8 mouse cellular contexts compared by ENCODE assay signal in the genomic region with DNA sequence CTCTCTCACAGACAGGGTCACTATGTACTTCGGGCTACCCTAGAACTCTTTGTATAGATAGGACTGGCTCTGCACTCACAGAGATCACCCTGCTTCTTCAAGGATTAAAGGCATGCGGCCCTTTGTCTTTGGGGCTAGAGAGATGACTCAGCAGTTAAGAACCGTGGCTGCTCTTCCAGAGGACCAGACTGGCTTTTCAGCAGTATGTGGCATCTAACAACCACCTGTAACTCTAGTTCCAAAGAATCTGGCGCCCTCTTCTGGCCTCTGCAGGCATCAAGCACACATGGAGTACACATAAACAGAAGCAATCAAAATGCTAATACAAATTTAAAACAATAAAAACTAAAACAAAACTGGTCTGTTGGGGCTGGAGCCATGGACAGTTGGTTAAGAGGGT. TPM values are rescaled to one million over a fixed set of nuclear protein-coding genes. Genes with fewer than 3 reads are reported as not detected.
A peak's percentile ranks its signal among the peaks of the same experiment; 100 is the strongest.
DNase-seq lines count a peak whose midpoint lies in the region; ATAC-seq and TF ChIP-seq lines count a peak whose summit lies in the region.

No protein-coding gene starts in this region.

- peak; percentile 76 for TF ChIP-seq CTCF in liver, embryonic 14.5 days (IDR thresholded peaks at IDR 0.05; ENCODE audit: low read depth)

- ATAC-seq in heart, embryonic 13.5 days (ENCODE audit: extremely low read depth, insufficient number of reproducible peaks, low FRiP score, low TSS enrichment), result peak; percentile 23; the same call in 1 of the 2 replicates
- no peak for ATAC-seq in embryonic facial prominence, embryonic 11.5 days (replicated peaks; ENCODE audit: insufficient number of reproducible peaks, low FRiP score, low TSS enrichment, low read depth)
- no peak; the same call in 1 of the 2 replicates for ATAC-seq in liver, embryonic 14.5 days (ENCODE audit: insufficient read depth)
- ATAC-seq in neural tube, embryonic 15.5 days (ENCODE audit: low FRiP score), result no peak

- WGBS in heart, embryonic 13.5 days, result 40% methylated on average over 4 of the region's 4 CpGs
- WGBS in embryonic facial prominence, embryonic 11.5 days, result 35% methylated on average over 4 of the region's 4 CpGs
- 18% methylated on average over 4 of the region's 4 CpGs for WGBS in liver, embryonic 14.5 days (ENCODE audit: insufficient replicate concordance)
- WGBS in neural tube, embryonic 15.5 days, result 43% methylated on average over 4 of the region's 4 CpGs

- H3K9me3 ChIP-seq in heart, embryonic 13.5 days, result peaks cover 5% of the 10 kb centered on the region; the same call in 1 of the 2 replicates
- H3K9me3 ChIP-seq in ES-E14 (ENCODE audit: control insufficient read depth, insufficient read depth, low read depth, low read length), result no peaks in the 10 kb centered on the region
- H3K9me3 ChIP-seq in embryonic facial prominence, embryonic 11.5 days (replicated peaks; ENCODE audit: control insufficient read depth, low read length), result no peaks in the 10 kb centered on the region; the same call in 1 of the 2 replicates
- no peaks in the 10 kb centered on the region for H3K9me3 ChIP-seq in liver, embryonic 14.5 days (ENCODE audit: control insufficient read depth, low read length)
- H3K9me3 ChIP-seq in neural tube, embryonic 15.5 days (replicated peaks), result no peaks in the 10 kb centered on the region

- no peak for DNase-seq in heart, postnatal 4 days
- peak; percentile 89 for DNase-seq in ES-E14 (ENCODE audit: low read depth, low spot score)
- DNase-seq in embryonic facial prominence, embryonic 11.5 days (ENCODE audit: low spot score), result peak; percentile 41
- DNase-seq in liver, embryonic 14.5 days (ENCODE audit: low read depth in 3 of 3, low spot score in 3 of 3), result peak; percentile 73 to 76 (median 76)
- peak; percentile 81 for DNase-seq in splenic B cell, adult 2 months (ENCODE audit: low read depth, low spot score)
- no peak for DNase-seq in ovary, postnatal 14 days (ENCODE audit: low spot score)

- H3K9ac ChIP-seq in heart, embryonic 13.5 days, result no peak overlapping the region
- H3K9ac ChIP-seq in ES-E14 (ENCODE audit: insufficient read depth, low read depth, low read length, poor library complexity, severe bottlenecking), result peak overlapping the region; percentile 87
- no peak overlapping the region for H3K9ac ChIP-seq in embryonic facial prominence, embryonic 11.5 days (replicated peaks; ENCODE audit: low read length)
- H3K9ac ChIP-seq in liver, embryonic 14.5 days (replicated peaks), result no peak overlapping the region
- no peak overlapping the region for H3K9ac ChIP-seq in neural tube, embryonic 15.5 days (replicated peaks)

- peak overlapping the region; percentile 55; the same call in 1 of the 2 replicates for H3K4me3 ChIP-seq in heart, embryonic 13.5 days
- peak overlapping the region; percentile 67 to 86 for H3K4me3 ChIP-seq in ES-E14 (ENCODE audit: insufficient read depth in 1 of 2, low read depth in 1 of 2, low read length in 2 of 2, poor library complexity in 1 of 2, severe bottlenecking in 1 of 2)
- H3K4me3 ChIP-seq in embryonic facial prominence, embryonic 11.5 days (ENCODE audit: low read depth, low read length), result no peak overlapping the region
- H3K4me3 ChIP-seq in liver, embryonic 14.5 days (ENCODE audit: insufficient read depth in 1 of 2, low read depth in 2 of 2, low read length in 2 of 2), result peak overlapping the region in 1 of 2 experiments; percentile 40; a peak in 1 of 4 replicates
- H3K4me3 ChIP-seq in neural tube, embryonic 15.5 days (replicated peaks), result no peak overlapping the region

- H3K4me2 ChIP-seq in heart, embryonic 13.5 days, result peak overlapping the region; percentile 94
- no peak overlapping the region for H3K4me2 ChIP-seq in embryonic facial prominence, embryonic 11.5 days (ENCODE audit: low read depth, low read length)
- peak overlapping the region; percentile 61 for H3K4me2 ChIP-seq in liver, embryonic 14.5 days (ENCODE audit: low read depth)
- H3K4me2 ChIP-seq in neural tube, embryonic 15.5 days, result no peak overlapping the region

- peaks cover 99% of the 10 kb centered on the region for H3K27me3 ChIP-seq in heart, embryonic 13.5 days (replicated peaks)
- peaks cover 33% of the 10 kb centered on the region for H3K27me3 ChIP-seq in embryonic facial prominence, embryonic 11.5 days (ENCODE audit: control insufficient read depth, insufficient read depth, low read length)
- peaks cover 11% of the 10 kb centered on the region for H3K27me3 ChIP-seq in liver, embryonic 14.5 days (ENCODE audit: control insufficient read depth, insufficient read depth, low read length)
- H3K27me3 ChIP-seq in splenic B cell, adult 2 months (ENCODE audit: control insufficient read depth, insufficient read depth, low read length, poor library complexity, severe bottlenecking), result peaks cover 2% of the 10 kb centered on the region
- H3K27me3 ChIP-seq in neural tube, embryonic 15.5 days (replicated peaks), result peaks cover 47% of the 10 kb centered on the region

- peaks cover 18% of the 10 kb centered on the region for H3K4me1 ChIP-seq in heart, embryonic 13.5 days
- H3K4me1 ChIP-seq in ES-E14 (ENCODE audit: control insufficient read depth in 2 of 2, insufficient read depth in 2 of 2, low read length in 2 of 2, poor library complexity in 1 of 2), result peaks cover 3 to 27% of the 10 kb centered on the region in 2 experiments; a peak in 3 of 4 replicates
- H3K4me1 ChIP-seq in embryonic facial prominence, embryonic 11.5 days (ENCODE audit: control insufficient read depth, insufficient read depth, low read length), result peaks cover 1% of the 10 kb centered on the region; the same call in 1 of the 2 replicates
- peaks cover 3 to 13% of the 10 kb centered on the region in 2 experiments; a peak in 3 of 4 replicates for H3K4me1 ChIP-seq in liver, embryonic 14.5 days (replicated peaks; ENCODE audit: control insufficient read depth in 2 of 2, insufficient read depth in 2 of 2, low read length in 1 of 2)
- H3K4me1 ChIP-seq in neural tube, embryonic 15.5 days, result peaks cover 9% of the 10 kb centered on the region

- in situ Hi-C loops in ES-E14 (cut with MboI; ENCODE audit: low sequenced_read_pairs in 2 of 2, unreplicated experiment in 2 of 2), result no loop called here

- no peak for TF ChIP-seq EP300 in liver, embryonic 14.5 days (IDR thresholded peaks at IDR 0.05; ENCODE audit: low read depth)

- H3K36me3 ChIP-seq in heart, embryonic 13.5 days, result no peaks in the 10 kb centered on the region
- peaks cover 20% of the 10 kb centered on the region for H3K36me3 ChIP-seq in ES-E14 (ENCODE audit: control insufficient read depth, insufficient read depth, low read length, poor library complexity, severe bottlenecking)
- no peaks in the 10 kb centered on the region for H3K36me3 ChIP-seq in embryonic facial prominence, embryonic 11.5 days (replicated peaks; ENCODE audit: control insufficient read depth, insufficient read depth, low read depth, low read length)
- H3K36me3 ChIP-seq in liver, embryonic 14.5 days (replicated peaks; ENCODE audit: control insufficient read depth, insufficient read depth, low read depth), result no peaks in the 10 kb centered on the region; the same call in 1 of the 2 replicates
- peaks cover 3% of the 10 kb centered on the region for H3K36me3 ChIP-seq in splenic B cell, adult 2 months (ENCODE audit: control insufficient read depth, insufficient read depth, low read length, poor library complexity, severe bottlenecking)
- peaks cover 91% of the 10 kb centered on the region for H3K36me3 ChIP-seq in neural tube, embryonic 15.5 days

- no peak overlapping the region for H3K27ac ChIP-seq in heart, embryonic 13.5 days (replicated peaks)
- H3K27ac ChIP-seq in ES-E14 (ENCODE audit: insufficient read depth, low read depth, low read length, poor library complexity, severe bottlenecking), result peak overlapping the region; percentile 73; the same call in 1 of the 2 replicates
- H3K27ac ChIP-seq in embryonic facial prominence, embryonic 11.5 days (replicated peaks; ENCODE audit: low read depth, low read length), result no peak overlapping the region
- no peak overlapping the region; the same call in 1 of the 2 replicates for H3K27ac ChIP-seq in liver, embryonic 14.5 days
- H3K27ac ChIP-seq in neural tube, embryonic 15.5 days (replicated peaks), result no peak overlapping the region

RNA-seq across cellular contexts. Expression of a gene that starts 5.6 kb away (rescaled TPM):
- 5.3 and 5.9 TPM in 2 replicates for polyA plus RNA-seq in heart, embryonic 13.5 days (2015; fragmentation: Nextera tagmentation; extraction: Ambion mirVana)
- 1 to 10 TPM; 6.0 to 7.1 TPM for total RNA-seq in heart, postnatal 4 days (2021)
- total RNA-seq in ES-E14 (2012; rRNA removed), result 23.7 and 29.5 TPM in 2 replicates
- polyA plus RNA-seq in embryonic facial prominence, embryonic 11.5 days (2014; fragmentation: Nextera tagmentation; extraction: Ambion mirVana), result 5.5 and 7.2 TPM in 2 replicates
- 9.6 and 11.0 TPM in 2 replicates for polyA plus RNA-seq in liver, embryonic 14.5 days (2012; rRNA removed)
- polyA plus RNA-seq in liver, embryonic 14.5 days (2014; fragmentation: Nextera tagmentation; extraction: Ambion mirVana), result 8.4 and 8.5 TPM in 2 replicates
- polyA plus RNA-seq in neural tube, embryonic 15.5 days (2015; fragmentation: Nextera tagmentation; extraction: Ambion mirVana), result 5.2 and 7.3 TPM in 2 replicates

RNA-seq across cellular contexts. Expression of a gene that starts 12.2 kb away (rescaled TPM):
- 4.9 and 15.6 TPM in 2 replicates for polyA plus RNA-seq in heart, embryonic 13.5 days (2015; fragmentation: Nextera tagmentation; extraction: Ambion mirVana)
- total RNA-seq in heart, postnatal 4 days (2021), result under 1 TPM in 1 of 2 experiments, not detected in 1; 0.23 TPM
- 0.31 and 0.53 TPM in 2 replicates for total RNA-seq in ES-E14 (2012; rRNA removed)
- polyA plus RNA-seq in embryonic facial prominence, embryonic 11.5 days (2014; fragmentation: Nextera tagmentation; extraction: Ambion mirVana), result 11.1 and 14.4 TPM in 2 replicates
- polyA plus RNA-seq in liver, embryonic 14.5 days (2012; rRNA removed), result 209 and 251 TPM in 2 replicates
- 522 and 566 TPM in 2 replicates for polyA plus RNA-seq in liver, embryonic 14.5 days (2014; fragmentation: Nextera tagmentation; extraction: Ambion mirVana)
- 0.49 and 1.1 TPM in 2 replicates for polyA plus RNA-seq in neural tube, embryonic 15.5 days (2015; fragmentation: Nextera tagmentation; extraction: Ambion mirVana)

RNA-seq across cellular contexts. Expression of a gene that starts 20.2 kb away (rescaled TPM):
- 31.0 and 37.5 TPM in 2 replicates for polyA plus RNA-seq in heart, embryonic 13.5 days (2015; fragmentation: Nextera tagmentation; extraction: Ambion mirVana)
- 10 to 100 TPM; 29.7 to 33.0 TPM for total RNA-seq in heart, postnatal 4 days (2021)
- total RNA-seq in ES-E14 (2012; rRNA removed), result 36.3 and 57.2 TPM in 2 replicates
- polyA plus RNA-seq in embryonic facial prominence, embryonic 11.5 days (2014; fragmentation: Nextera tagmentation; extraction: Ambion mirVana), result 40.3 and 40.5 TPM in 2 replicates
- 27.1 and 31.4 TPM in 2 replicates for polyA plus RNA-seq in liver, embryonic 14.5 days (2012; rRNA removed)
- 38.9 and 42.7 TPM in 2 replicates for polyA plus RNA-seq in liver, embryonic 14.5 days (2014; fragmentation: Nextera tagmentation; extraction: Ambion mirVana)
- 39.8 and 41.3 TPM in 2 replicates for polyA plus RNA-seq in neural tube, embryonic 15.5 days (2015; fragmentation: Nextera tagmentation; extraction: Ambion mirVana)

RNA-seq across cellular contexts. Expression of a gene that starts 23.2 kb away (rescaled TPM):
- polyA plus RNA-seq in heart, embryonic 13.5 days (2015; fragmentation: Nextera tagmentation; extraction: Ambion mirVana), result 0.11 and 0.19 TPM in 2 replicates
- total RNA-seq in heart, postnatal 4 days (2021), result under 1 TPM; 0.09 to 0.24 TPM
- total RNA-seq in ES-E14 (2012; rRNA removed), result 1.4 and 2.5 TPM in 2 replicates
- 2.8 and 3.9 TPM in 2 replicates for polyA plus RNA-seq in embryonic facial prominence, embryonic 11.5 days (2014; fragmentation: Nextera tagmentation; extraction: Ambion mirVana)
- 0.06 and 0.21 TPM in 2 replicates for polyA plus RNA-seq in liver, embryonic 14.5 days (2012; rRNA removed)
- polyA plus RNA-seq in liver, embryonic 14.5 days (2014; fragmentation: Nextera tagmentation; extraction: Ambion mirVana), result 0.08 and 0.14 TPM in 2 replicates
- polyA plus RNA-seq in neural tube, embryonic 15.5 days (2015; fragmentation: Nextera tagmentation; extraction: Ambion mirVana), result 60.7 and 74.7 TPM in 2 replicates

RNA-seq across cellular contexts. Expression of a gene that starts 32.8 kb away (rescaled TPM):
- polyA plus RNA-seq in heart, embryonic 13.5 days (2015; fragmentation: Nextera tagmentation; extraction: Ambion mirVana), result 0.17 and 0.32 TPM in 2 replicates
- total RNA-seq in heart, postnatal 4 days (2021), result not detected
- total RNA-seq in ES-E14 (2012; rRNA removed), result 0.13 TPM in 1 of 2 replicates, not detected in the other
- polyA plus RNA-seq in embryonic facial prominence, embryonic 11.5 days (2014; fragmentation: Nextera tagmentation; extraction: Ambion mirVana), result not detected in 2 replicates
- polyA plus RNA-seq in liver, embryonic 14.5 days (2012; rRNA removed), result 0.03 TPM in 1 of 2 replicates, not detected in the other
- polyA plus RNA-seq in liver, embryonic 14.5 days (2014; fragmentation: Nextera tagmentation; extraction: Ambion mirVana), result not detected in 2 replicates
- polyA plus RNA-seq in neural tube, embryonic 15.5 days (2015; fragmentation: Nextera tagmentation; extraction: Ambion mirVana), result 3.0 and 3.8 TPM in 2 replicates

Comparison
In these comparisons a context has a peak if more than half of its experiments do, and no peak if none do; other contexts are left out.
1. H3K4me2 ChIP-seq: peak in heart, embryonic 13.5 days (single experiment) and liver, embryonic 14.5 days (single experiment); none in embryonic facial prominence, embryonic 11.5 days (single experiment) and neural tube, embryonic 15.5 days (single experiment).
2. H3K4me3 ChIP-seq: peak in heart, embryonic 13.5 days (single experiment) and ES-E14 (2 of 2); none in embryonic facial prominence, embryonic 11.5 days (single experiment) and neural tube, embryonic 15.5 days (single experiment).
3. DNase-seq: peak in ES-E14 (single experiment), embryonic facial prominence, embryonic 11.5 days (single experiment), liver, embryonic 14.5 days (3 of 3) and splenic B cell, adult 2 months (single experiment); none in heart, postnatal 4 days (single experiment) and ovary, postnatal 14 days (single experiment).
4. RNA of a gene that starts 12.2 kb away (polyA plus RNA-seq): 209 to 566 TPM in liver, embryonic 14.5 days; 11.1 to 14.4 TPM in embryonic facial prominence, embryonic 11.5 days, 4.9 to 15.6 TPM in heart, embryonic 13.5 days and 0.49 to 1.1 TPM in neural tube, embryonic 15.5 days; every median in the first group is over 10 times any median in the second.